Mouse (Mus musculus): Measurements from ENCODE around the gene Gm21885.
A peak's percentile ranks its signal among the peaks of the same experiment; 100 is the strongest.

The Gm21885 gene

DNA sequence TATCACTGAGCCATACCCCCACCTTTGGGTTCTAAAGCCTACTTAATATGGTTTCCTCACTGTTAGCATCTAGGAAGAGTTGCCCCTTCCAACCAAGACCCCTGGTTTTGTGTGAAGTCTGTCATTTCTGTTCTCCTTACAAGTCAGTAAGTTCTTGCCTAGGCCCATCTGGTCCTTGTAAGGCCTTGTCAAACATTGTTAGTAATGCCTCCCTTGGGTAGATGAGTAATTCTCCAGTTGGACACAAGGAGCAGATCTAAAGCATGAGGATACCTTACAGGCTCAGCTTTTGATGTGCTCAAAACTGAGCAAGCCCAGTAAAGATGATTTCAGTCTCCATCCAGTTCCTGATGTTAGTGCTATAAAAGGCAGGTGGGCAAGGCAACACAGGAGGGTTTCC, 12.9 kb upstream of the Gm21885 start:
- DNase-seq (ENCODE audit: low spot score in 2 of 2) = no peak

GRCm38 (mm10) chr11:94269906-94270305, 11.8 kb upstream of the Gm21885 start:
- no peak for DNase-seq (ENCODE audit: low spot score in 2 of 2)

DNA sequence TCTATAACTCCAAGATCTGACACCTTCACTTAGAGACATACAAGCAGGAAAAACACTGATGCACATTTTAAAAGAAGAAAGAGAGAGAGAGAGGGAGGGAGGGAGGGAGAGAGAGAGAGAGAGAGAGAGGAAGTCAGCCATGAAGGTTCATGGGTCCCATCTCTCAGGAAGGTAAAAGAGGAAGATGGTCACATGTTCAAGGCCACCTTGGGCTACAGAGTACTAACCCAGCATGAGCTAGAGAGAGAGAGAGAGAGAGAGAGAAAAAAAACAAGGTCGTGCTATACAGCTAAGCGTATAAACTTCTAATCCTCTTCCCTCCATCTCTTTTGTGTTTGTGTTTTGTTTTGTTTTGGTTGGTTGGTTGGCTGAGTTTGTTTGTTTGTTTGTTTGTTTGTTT, 10.7 kb upstream of the Gm21885 start:
- DNase-seq (ENCODE audit: low spot score in 2 of 2) = no peak

DNA sequence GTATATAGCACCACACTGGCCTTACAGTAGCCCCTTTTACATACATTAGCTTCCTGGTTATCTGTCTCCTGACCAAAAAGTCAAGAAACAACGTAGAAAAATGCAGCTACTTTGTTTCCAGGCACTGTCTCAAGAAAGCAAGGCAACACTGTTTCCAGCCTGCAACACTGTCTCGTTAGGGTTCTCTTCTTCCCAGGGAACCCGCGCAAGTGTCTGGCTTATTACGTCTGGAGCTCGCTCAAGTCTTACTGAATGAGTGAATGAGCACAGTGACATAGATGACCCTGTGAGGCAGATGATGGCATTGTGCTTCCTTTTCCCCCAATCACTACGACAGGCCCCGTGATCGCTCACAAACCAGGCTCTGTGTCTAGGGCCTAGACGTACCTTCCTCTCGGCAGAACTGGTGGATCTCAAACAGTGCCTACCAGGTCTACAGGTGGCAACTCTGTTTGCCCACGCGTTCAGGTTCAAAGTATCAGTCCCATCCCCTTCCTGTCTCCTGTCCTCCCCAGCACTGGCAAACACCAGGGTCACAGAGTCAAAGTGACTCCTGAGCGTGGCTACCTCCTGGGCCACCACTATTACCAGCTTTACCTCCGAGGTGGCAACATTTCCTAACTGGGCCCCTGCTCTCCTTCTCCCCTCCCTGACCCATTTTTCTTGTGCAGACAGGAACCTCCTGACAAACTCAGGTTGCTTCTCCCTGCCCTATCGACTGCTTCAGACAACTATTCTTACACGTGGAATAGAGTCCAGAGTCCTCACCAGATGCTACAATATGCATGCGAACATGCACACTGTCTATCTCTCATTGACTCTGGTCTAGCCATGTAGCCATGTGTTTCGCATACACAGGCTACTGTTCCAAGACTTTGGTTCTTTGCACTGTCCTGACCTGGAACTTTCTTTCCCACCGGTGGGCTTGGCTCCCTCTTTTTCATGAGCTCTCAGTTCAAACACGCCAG, 8.4 kb upstream of the Gm21885 start:
- DNase-seq (ENCODE audit: low spot score in 2 of 2) = no peak

DNA sequence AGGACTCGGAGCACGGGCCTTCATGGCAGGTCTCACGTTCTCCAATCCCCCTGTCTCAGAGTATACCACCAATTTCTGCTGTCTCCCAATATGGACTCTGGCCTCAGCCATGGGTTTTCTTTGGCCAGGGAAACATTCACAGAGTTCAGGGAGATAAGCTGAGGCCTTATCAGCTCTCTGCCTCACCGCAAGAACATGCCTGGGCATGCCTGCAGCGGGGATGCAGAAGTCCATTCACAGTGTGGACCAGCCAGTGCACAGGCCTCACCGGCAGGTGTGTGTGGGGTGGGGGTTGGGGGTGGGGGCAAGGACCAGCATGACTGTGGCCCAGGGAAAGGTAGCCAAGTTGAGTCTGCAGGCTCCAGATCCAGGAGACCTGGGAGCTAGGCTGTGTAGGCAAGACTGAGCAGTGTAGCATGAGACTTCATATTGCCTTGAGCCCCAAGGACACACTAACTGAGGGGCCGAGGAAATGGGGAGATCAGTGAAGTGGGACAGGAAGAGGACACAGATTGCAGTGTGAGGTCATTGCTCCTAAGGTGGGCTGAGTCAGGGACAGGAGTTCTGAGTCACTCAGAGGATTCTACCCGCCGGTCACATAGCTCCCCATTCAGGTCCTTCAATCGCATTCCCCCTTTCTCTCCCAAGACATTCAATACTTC, 7.3 kb upstream of the Gm21885 start:
- no peak for DNase-seq (ENCODE audit: low spot score in 2 of 2)

DNA sequence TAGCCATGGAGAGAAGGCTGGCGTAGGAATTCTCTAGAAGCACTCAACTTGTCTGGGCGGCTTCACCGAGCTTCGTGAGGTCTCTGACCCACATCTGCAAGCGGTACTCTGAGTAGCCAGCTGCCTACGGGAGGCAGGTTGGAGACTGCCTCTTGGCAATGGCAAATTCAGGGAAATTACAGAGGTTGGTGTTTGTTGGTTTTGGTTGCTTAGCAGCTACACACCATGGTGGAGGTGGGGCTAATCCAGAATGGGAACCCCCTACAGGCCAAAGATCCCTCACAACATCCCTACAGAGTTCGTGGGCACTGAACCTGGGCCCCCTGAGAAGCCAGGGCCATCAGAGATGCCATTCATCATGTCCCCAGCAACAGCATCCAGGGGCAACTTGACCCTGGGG, 6.4 kb upstream of the Gm21885 start:
- no peak for DNase-seq (ENCODE audit: low spot score in 2 of 2)

- no peak for DNase-seq (ENCODE audit: low spot score in 2 of 2)
These were observed 6.0 kb upstream of the Gm21885 start for GRCm38 (mm10) chr11:94275686-94276085.

DNA sequence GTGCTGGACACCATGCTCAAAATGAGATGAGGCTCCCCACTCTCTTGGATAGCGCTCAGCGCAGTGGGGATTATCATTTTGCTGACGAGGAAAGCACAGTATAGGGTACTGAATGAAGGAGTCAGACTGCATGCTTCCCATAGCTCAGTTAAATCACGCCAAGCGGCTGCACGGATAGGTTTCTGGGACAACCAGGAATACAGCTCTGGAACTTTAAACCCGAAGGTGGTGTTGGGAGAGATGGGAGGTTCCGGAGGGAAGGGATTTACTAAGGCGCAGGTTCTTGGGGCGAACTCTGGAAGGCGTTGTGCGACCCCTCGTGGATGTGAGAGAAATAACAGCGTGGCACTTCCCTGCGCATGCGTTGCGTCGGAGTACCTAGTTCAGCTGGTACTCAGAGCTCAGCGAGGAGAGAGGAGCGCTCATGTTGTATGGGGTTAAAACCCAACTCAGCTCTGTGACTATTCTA, 4.8 kb upstream of the Gm21885 start:
- peak; percentile 79 to 93 for DNase-seq (ENCODE audit: low spot score in 2 of 2)

GRCm38 (mm10) chr11:94282291-94282690, 618 bp downstream of the Gm21885 start:
- DNase-seq (ENCODE audit: low spot score in 2 of 2) = peak in 1 of 2 experiments; percentile 55

DNA sequence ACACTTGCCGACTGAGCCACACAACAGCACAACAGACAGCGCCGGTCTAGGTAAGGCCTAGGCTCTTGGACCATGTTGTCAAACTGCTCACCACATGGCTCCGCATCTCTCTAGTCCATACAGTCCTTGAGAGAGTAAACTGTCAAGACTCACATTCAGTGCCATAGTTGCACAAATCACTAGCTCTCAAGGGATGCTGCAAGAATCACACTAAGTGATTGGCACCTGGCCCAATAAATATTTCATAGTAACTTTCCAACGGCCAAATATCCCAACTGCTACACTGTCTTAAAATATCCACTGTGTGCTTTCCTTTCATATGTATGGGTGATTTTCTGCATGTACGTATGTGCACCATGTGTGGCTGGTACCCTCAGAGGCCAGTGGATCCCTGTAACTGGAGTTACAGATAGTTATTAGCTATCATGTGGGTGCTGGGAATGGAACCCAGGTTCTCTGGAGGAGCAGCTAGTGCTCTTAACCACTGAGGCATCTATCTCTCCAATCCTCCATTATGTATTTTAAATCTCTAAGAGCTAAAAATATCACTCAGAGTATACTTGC, 1.9 kb downstream of the Gm21885 start:
- DNase-seq (ENCODE audit: low spot score in 2 of 2) = no peak

DNA sequence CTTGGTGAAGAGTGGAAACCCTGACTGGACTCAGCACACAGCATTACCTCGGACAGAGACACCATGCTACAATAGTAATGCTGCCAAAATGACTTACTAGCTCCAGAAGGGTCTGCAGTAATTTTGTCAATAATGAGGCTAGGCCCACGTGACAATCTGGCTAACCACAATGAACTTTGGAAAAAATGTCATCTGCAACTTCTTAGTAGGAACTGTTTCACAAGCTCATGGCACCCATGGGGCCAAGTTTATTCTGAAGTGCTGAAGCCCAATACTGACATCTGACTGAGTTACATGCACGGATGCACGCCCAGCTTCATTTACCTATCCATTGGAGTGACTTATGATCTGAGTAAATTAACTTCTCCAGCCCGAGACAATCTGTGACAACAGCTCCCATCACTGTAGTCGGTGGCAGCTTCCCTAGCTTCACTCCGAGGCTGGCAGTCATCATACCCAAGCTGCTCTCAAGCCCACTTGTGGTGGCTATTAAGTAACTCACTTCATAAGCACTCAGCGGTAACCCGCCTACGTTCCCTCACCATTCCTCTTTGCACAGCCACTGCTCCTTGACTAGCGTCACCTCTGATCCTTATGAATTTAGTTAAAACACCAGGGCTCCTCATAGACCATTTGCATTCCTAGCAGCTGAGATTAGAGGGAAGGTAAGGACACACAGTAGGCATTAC, 4.4 kb downstream of the Gm21885 start:
- DNase-seq (ENCODE audit: low spot score in 2 of 2) = no peak

GRCm38 (mm10) chr11:94287105-94287504, 5.4 kb downstream of the Gm21885 start:
- DNase-seq (ENCODE audit: low spot score in 2 of 2) = no peak

GRCm38 (mm10) chr11:94290062-94290740, 8.5 kb downstream of the Gm21885 start:
- peak in 1 of 2 experiments; percentile 44 for DNase-seq (ENCODE audit: low spot score in 2 of 2)

- no peak for DNase-seq (ENCODE audit: low spot score in 2 of 2)
These were observed 13.5 kb downstream of the Gm21885 start for GRCm38 (mm10) chr11:94294996-94295845.

GRCm38 (mm10) chr11:94312733-94313132, 31.1 kb downstream of the Gm21885 start:
- DNase-seq (ENCODE audit: low spot score in 2 of 2) = no peak

DNA sequence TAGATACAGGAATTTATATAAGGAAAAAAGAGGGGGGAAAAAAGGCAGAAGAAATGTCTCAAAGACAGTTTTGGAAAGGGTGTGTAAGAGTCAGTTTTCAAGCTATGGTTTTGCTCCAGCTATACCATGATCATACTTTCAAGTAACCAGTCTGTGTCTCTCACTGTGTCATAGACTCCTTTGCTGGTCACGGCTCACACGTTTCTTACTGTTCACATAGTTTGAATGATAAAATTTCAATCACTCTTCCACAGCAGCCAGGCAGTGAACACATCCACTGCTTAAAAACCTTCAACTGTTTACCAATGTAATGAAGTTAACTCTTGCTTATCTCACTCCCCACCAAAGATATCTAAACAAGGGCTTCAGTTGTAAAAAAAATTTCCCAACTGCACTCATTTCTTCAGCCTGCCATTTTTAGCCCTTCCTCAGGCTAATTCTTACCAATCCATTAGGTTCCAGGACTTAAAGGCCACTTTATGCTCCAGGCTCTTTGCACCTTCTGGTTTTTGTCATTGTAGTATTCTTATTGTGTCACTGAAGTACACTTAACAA, 32.5 kb downstream of the Gm21885 start:
- no peak for DNase-seq (ENCODE audit: low spot score in 2 of 2)

DNA sequence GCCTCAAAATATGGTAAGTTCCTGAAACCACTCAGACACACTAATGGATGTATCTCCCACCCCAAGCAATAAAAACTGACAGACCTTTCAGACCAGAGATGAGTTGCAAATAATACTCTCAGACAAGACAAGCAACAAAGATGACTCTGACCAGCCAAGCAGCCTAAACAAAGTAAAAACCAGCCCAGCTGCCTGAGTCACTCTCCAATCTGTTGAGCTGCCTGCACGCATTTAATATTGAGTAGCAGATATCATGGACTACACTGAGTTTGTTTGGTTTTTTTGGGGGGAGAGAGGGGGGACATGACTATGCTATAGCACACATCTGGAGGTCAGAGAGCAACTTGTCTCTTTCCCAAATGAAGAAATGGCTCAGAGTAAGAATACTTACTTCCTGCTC, 33.6 kb downstream of the Gm21885 start:
- DNase-seq (ENCODE audit: low spot score in 2 of 2) = no peak

DNA sequence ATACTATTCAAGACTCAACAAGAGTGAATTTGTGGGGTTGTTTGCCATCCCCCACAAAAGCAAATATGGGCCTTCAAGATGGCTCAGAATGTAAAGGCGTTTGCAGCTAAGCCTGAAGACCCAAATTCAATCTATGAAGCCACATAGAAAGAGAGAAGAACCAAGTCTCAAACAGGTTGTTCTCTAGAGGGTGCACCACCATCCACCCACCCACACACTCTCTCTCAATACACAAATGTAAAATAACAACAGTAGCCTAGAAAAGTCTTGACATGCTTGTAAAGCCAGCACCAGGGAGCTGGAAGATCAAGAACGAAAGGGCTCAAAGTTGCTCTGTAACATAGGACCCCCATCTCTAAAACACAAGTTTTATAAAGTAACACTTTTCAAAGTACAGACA, 34.9 kb downstream of the Gm21885 start:
- DNase-seq (ENCODE audit: low spot score in 2 of 2) = no peak

GRCm38 (mm10) chr11:94317014-94317413, 35.3 kb downstream of the Gm21885 start:
- DNase-seq (ENCODE audit: low spot score in 2 of 2) = no peak

DNA sequence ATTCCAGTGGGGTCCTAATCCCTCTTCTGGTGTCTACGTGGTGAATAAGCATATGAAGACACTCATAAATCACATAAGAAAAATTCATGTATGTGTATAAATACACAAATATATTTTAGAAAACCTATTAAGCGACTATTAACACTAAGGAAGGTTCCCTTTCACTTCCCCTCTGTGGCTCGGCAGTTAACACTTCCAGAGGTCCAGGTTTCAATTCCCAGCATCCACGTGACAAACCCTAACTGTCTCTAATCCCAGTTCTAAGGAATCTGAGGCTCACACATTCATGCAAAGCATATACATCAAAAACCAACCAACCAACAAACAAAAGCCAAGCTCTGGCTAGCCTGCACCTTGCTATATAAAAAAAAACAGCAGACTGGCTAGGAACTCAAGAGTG, 35.8 kb downstream of the Gm21885 start:
- DNase-seq (ENCODE audit: low spot score in 2 of 2) = no peak

Measured in spleen, postnatal 4 days (tissue).